Mouse (Mus musculus) MEL (cell line): Measurements from ENCODE around the gene Clca4a.

ENCODE experiments used
- MXI1 ChIP-seq: IDR thresholded peaks from 2 replicates; pipeline ENCODE4 v1.6.1; 2011; ENCODE audit warnings: mild to moderate bottlenecking, low read depth, low read length, improper control_type of control experiment
- USF1 ChIP-seq: IDR thresholded peaks from 2 replicates; pipeline ENCODE4 v1.6.1; 2014; ENCODE audit warnings: low read depth, mild to moderate bottlenecking, inconsistent platforms, low read length, improper control_type of control experiment, moderate library complexity

DNA sequence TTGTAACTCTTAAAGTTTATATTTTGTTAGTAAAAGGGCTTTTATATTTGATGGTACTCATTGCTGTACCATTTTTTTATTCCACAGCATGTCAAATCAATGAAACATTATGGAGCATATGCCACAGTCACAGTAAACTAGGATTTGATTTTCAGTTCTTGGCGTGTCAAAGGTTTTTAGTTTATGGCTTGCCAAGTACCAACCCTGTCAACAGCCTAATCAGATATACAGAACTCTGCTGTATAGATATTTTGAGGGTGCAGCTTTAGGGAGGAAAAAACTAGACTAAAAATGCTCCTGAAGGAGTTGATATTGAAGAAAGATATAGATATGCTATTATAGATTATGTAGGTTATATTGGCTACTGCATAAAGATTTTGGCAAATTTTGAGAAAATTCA, 5.1 kb downstream of the Clca4a start:
- TF ChIP-seq MXI1 (no peak), USF1 (no peak)
